Mouse (Mus musculus): Measurements from ENCODE around the gene Gcfc2. TPM values are rescaled to one million over a fixed set of nuclear protein-coding genes. Genes with fewer than 3 reads are reported as not detected.

Gcfc2 gene
- total RNA-seq, 1 experiment = 17.8 TPM

DNA sequence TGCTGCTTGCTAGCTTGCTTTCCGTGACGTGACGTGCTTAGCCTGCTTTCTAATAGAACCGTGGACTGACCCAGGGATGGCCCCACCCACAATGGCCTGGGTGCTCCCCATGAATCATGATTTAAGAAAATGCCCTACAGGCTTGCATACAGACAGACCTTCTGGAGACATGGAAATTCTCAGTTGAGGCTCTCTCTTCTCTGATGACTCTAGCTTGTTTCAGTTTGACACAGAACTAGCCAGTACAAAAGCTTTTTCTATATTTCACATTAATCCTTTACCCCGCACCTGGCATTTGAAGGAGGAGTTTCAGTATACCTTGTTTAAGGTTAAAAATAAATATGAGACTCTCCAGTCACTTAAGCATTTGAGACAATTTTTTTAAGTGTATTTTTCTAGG is 18.2 kb downstream of the Gcfc2 start:
- no peaks in the 10 kb centered on the region for H3K9me3 ChIP-seq (ENCODE audit: control insufficient read depth, insufficient read depth, low read depth, low read length)
- no peak for TF ChIP-seq ZNF384 (IDR thresholded peaks at IDR 0.05; ENCODE audit: low read depth, low read length)
- no peak for TF ChIP-seq MAFK (IDR thresholded peaks at IDR 0.05; ENCODE audit: insufficient read depth, low read depth, low read length)
- no peak for TF ChIP-seq ZC3H11A (IDR thresholded peaks at IDR 0.05; ENCODE audit: borderline replicate concordance, low read depth, low read length)
- TF ChIP-seq CHD2 (IDR thresholded peaks at IDR 0.05; ENCODE audit: low read depth, low read length) = no peak
- no peak for TF ChIP-seq HCFC1 (IDR thresholded peaks at IDR 0.05; ENCODE audit: borderline replicate concordance, insufficient read depth, low read length)
- H3K27ac ChIP-seq (ENCODE audit: insufficient read depth, low read depth, low read length, poor library complexity, severe bottlenecking) = no peak overlapping the region
- no peak overlapping the region for H3K9ac ChIP-seq (ENCODE audit: insufficient read depth, low read depth, low read length, poor library complexity, severe bottlenecking)
- H3K4me1 ChIP-seq (ENCODE audit: control insufficient read depth in 2 of 2, insufficient read depth in 2 of 2, low read length in 2 of 2, poor library complexity in 1 of 2) = no peaks in the 10 kb centered on the region
- DNase-seq (ENCODE audit: low read depth, low spot score) = no peak
- H3K4me3 ChIP-seq (ENCODE audit: insufficient read depth in 1 of 2, low read depth in 1 of 2, low read length in 2 of 2, poor library complexity in 1 of 2, severe bottlenecking in 1 of 2) = no peak overlapping the region
- in situ Hi-C loops (cut with MboI; ENCODE audit: low sequenced_read_pairs in 2 of 2, unreplicated experiment in 2 of 2) = no loop called here
- H3K36me3 ChIP-seq (ENCODE audit: control insufficient read depth, insufficient read depth, low read length, poor library complexity, severe bottlenecking) = peaks cover 8% of the 10 kb centered on the region

DNA sequence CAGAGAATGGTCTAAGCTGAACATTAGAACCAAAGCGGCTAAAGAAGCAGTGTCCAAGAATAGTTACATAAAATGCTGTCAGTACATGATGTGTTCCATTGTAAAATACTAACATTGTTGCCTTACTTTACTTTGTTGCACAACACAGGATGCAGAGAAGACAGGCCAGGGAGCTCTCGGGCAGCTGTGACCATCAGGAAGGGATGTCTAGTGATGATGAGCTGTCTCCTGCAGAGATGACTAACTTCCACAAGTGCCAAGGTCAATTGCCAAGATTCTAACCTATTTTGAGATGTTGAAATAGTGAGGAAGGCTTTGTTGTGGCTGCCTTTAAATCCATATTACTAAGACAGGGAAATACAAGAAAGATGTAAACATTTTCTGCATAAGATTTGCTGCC is 19.8 kb downstream of the Gcfc2 start:
- H3K4me3 ChIP-seq (ENCODE audit: insufficient read depth in 1 of 2, low read depth in 1 of 2, low read length in 2 of 2, poor library complexity in 1 of 2, severe bottlenecking in 1 of 2) = no peak overlapping the region
- in situ Hi-C loops (cut with MboI; ENCODE audit: low sequenced_read_pairs in 2 of 2, unreplicated experiment in 2 of 2) = no loop called here
- H3K4me1 ChIP-seq (ENCODE audit: control insufficient read depth in 2 of 2, insufficient read depth in 2 of 2, low read length in 2 of 2, poor library complexity in 1 of 2) = no peaks in the 10 kb centered on the region
- TF ChIP-seq MAFK (IDR thresholded peaks at IDR 0.05; ENCODE audit: insufficient read depth, low read depth, low read length) (no peak), ZC3H11A (IDR thresholded peaks at IDR 0.05; ENCODE audit: borderline replicate concordance, low read depth, low read length) (no peak), HCFC1 (IDR thresholded peaks at IDR 0.05; ENCODE audit: borderline replicate concordance, insufficient read depth, low read length) (no peak), CHD2 (IDR thresholded peaks at IDR 0.05; ENCODE audit: low read depth, low read length) (no peak), ZNF384 (IDR thresholded peaks at IDR 0.05; ENCODE audit: low read depth, low read length) (no peak)
- DNase-seq (ENCODE audit: low read depth, low spot score) = no peak
- H3K9me3 ChIP-seq (ENCODE audit: control insufficient read depth, insufficient read depth, low read depth, low read length) = no peaks in the 10 kb centered on the region
- H3K36me3 ChIP-seq (ENCODE audit: control insufficient read depth, insufficient read depth, low read length, poor library complexity, severe bottlenecking) = peaks cover 8% of the 10 kb centered on the region
- H3K9ac ChIP-seq (ENCODE audit: insufficient read depth, low read depth, low read length, poor library complexity, severe bottlenecking) = no peak overlapping the region
- H3K27ac ChIP-seq (ENCODE audit: insufficient read depth, low read depth, low read length, poor library complexity, severe bottlenecking) = no peak overlapping the region

DNA sequence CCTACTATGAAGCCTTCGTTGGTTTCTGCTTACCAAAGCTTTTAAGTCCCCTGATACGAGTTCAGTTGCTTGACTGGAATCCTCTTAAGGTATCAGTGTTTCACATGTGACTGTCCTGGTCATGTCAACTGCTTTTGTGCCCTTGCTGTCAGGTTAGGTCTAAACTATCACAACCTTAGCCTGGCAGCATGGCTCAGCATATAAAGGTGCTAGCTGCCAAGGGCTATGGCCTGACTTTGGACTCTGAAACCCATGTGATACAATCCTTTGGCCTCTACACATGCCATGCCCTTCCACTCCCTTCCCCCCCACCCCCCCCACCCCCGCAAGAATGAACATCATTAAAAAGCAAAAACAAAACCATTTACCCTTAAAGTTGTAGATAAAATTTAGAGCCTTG is 21.0 kb downstream of the Gcfc2 start:
- peaks cover 8% of the 10 kb centered on the region for H3K36me3 ChIP-seq (ENCODE audit: control insufficient read depth, insufficient read depth, low read length, poor library complexity, severe bottlenecking)
- in situ Hi-C loops (cut with MboI; ENCODE audit: low sequenced_read_pairs in 2 of 2, unreplicated experiment in 2 of 2) = no loop called here

DNA sequence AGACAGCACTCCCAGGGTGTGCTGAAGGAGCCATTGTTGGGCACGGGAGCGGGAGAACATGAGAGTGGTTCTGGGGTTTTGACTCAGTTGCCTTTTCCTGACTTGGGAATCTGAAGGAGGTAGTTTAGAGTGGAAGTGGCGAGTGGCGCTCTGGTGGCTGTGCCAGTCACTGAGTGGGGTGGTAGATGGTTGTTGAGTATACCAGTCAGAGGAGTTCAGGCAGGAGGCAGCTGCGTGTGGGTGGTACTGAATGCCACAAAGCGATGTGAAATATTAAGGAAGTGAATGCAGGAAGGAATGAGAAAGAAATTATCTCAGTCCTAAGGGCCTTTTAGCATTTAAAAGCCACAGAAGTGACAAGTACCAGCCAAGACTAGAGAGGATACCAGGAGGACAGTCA is 23.4 kb downstream of the Gcfc2 start:
- Histone ChIP-seq H3K36me3 (ENCODE audit: control insufficient read depth, insufficient read depth, low read length, poor library complexity, severe bottlenecking) (peaks cover 6% of the 10 kb centered on the region), H3K4me1 (ENCODE audit: control insufficient read depth in 2 of 2, insufficient read depth in 2 of 2, low read length in 2 of 2, poor library complexity in 1 of 2) (no peaks in the 10 kb centered on the region), H3K9me3 (ENCODE audit: control insufficient read depth, insufficient read depth, low read depth, low read length) (no peaks in the 10 kb centered on the region), H3K9ac (ENCODE audit: insufficient read depth, low read depth, low read length, poor library complexity, severe bottlenecking) (no peak overlapping the region), H3K27ac (ENCODE audit: insufficient read depth, low read depth, low read length, poor library complexity, severe bottlenecking) (no peak overlapping the region), H3K4me3 (ENCODE audit: insufficient read depth in 1 of 2, low read depth in 1 of 2, low read length in 2 of 2, poor library complexity in 1 of 2, severe bottlenecking in 1 of 2) (no peak overlapping the region)
- TF ChIP-seq CHD2 (IDR thresholded peaks at IDR 0.05; ENCODE audit: low read depth, low read length) (no peak), HCFC1 (IDR thresholded peaks at IDR 0.05; ENCODE audit: borderline replicate concordance, insufficient read depth, low read length) (no peak), MAFK (IDR thresholded peaks at IDR 0.05; ENCODE audit: insufficient read depth, low read depth, low read length) (no peak), ZC3H11A (IDR thresholded peaks at IDR 0.05; ENCODE audit: borderline replicate concordance, low read depth, low read length) (no peak), ZNF384 (IDR thresholded peaks at IDR 0.05; ENCODE audit: low read depth, low read length) (no peak)
- in situ Hi-C loops (cut with MboI; ENCODE audit: low sequenced_read_pairs in 2 of 2, unreplicated experiment in 2 of 2) = no loop called here
- no peak for DNase-seq (ENCODE audit: low read depth, low spot score)

More for the DNA sequence above, 21.0 kb downstream of the Gcfc2 start:
- Histone ChIP-seq H3K9ac (ENCODE audit: insufficient read depth, low read depth, low read length, poor library complexity, severe bottlenecking) (no peak overlapping the region), H3K27ac (ENCODE audit: insufficient read depth, low read depth, low read length, poor library complexity, severe bottlenecking) (no peak overlapping the region), H3K4me3 (ENCODE audit: insufficient read depth in 1 of 2, low read depth in 1 of 2, low read length in 2 of 2, poor library complexity in 1 of 2, severe bottlenecking in 1 of 2) (no peak overlapping the region), H3K9me3 (ENCODE audit: control insufficient read depth, insufficient read depth, low read depth, low read length) (no peaks in the 10 kb centered on the region), H3K4me1 (ENCODE audit: control insufficient read depth in 2 of 2, insufficient read depth in 2 of 2, low read length in 2 of 2, poor library complexity in 1 of 2) (no peaks in the 10 kb centered on the region)
- no peak for DNase-seq (ENCODE audit: low read depth, low spot score)
- no peak for TF ChIP-seq CHD2 (IDR thresholded peaks at IDR 0.05; ENCODE audit: low read depth, low read length)
- TF ChIP-seq ZC3H11A (IDR thresholded peaks at IDR 0.05; ENCODE audit: borderline replicate concordance, low read depth, low read length) = no peak
- no peak for TF ChIP-seq MAFK (IDR thresholded peaks at IDR 0.05; ENCODE audit: insufficient read depth, low read depth, low read length)
- no peak for TF ChIP-seq HCFC1 (IDR thresholded peaks at IDR 0.05; ENCODE audit: borderline replicate concordance, insufficient read depth, low read length)
- TF ChIP-seq ZNF384 (IDR thresholded peaks at IDR 0.05; ENCODE audit: low read depth, low read length) = no peak

DNA sequence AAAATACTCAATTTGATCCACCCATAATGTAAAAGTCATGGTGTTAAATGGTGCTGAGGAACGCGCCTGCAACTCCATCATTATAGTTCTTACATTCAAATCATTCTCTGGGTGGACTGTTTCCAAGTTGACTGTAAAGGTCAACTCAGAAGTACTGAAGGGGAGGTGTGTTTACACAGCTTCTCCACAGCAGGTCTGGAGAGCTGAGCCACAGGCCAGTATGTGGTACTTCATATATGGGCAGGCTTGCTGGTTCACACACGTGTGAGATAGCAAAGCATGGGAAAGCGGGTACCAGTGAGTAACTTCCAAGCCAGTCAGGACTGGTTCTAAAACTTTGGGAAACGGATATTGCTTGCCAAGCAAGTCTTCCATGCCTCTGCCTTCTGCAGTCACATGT is 31.7 kb downstream of the Gcfc2 start:
- TF ChIP-seq ZC3H11A (IDR thresholded peaks at IDR 0.05; ENCODE audit: borderline replicate concordance, low read depth, low read length) = no peak
- TF ChIP-seq HCFC1 (IDR thresholded peaks at IDR 0.05; ENCODE audit: borderline replicate concordance, insufficient read depth, low read length) = no peak
- no peak for TF ChIP-seq ZNF384 (IDR thresholded peaks at IDR 0.05; ENCODE audit: low read depth, low read length)
- no peak for TF ChIP-seq CHD2 (IDR thresholded peaks at IDR 0.05; ENCODE audit: low read depth, low read length)
- no peak for TF ChIP-seq MAFK (IDR thresholded peaks at IDR 0.05; ENCODE audit: insufficient read depth, low read depth, low read length)
- in situ Hi-C loops (cut with MboI; ENCODE audit: low sequenced_read_pairs in 2 of 2, unreplicated experiment in 2 of 2) = no loop called here
- H3K9me3 ChIP-seq (ENCODE audit: control insufficient read depth, insufficient read depth, low read depth, low read length) = no peaks in the 10 kb centered on the region
- H3K4me1 ChIP-seq (ENCODE audit: control insufficient read depth in 2 of 2, insufficient read depth in 2 of 2, low read length in 2 of 2, poor library complexity in 1 of 2) = no peaks in the 10 kb centered on the region
- H3K9ac ChIP-seq (ENCODE audit: insufficient read depth, low read depth, low read length, poor library complexity, severe bottlenecking) = no peak overlapping the region
- no peak overlapping the region for H3K27ac ChIP-seq (ENCODE audit: insufficient read depth, low read depth, low read length, poor library complexity, severe bottlenecking)
- no peak overlapping the region for H3K4me3 ChIP-seq (ENCODE audit: insufficient read depth in 1 of 2, low read depth in 1 of 2, low read length in 2 of 2, poor library complexity in 1 of 2, severe bottlenecking in 1 of 2)
- H3K36me3 ChIP-seq (ENCODE audit: control insufficient read depth, insufficient read depth, low read length, poor library complexity, severe bottlenecking) = peaks cover 16% of the 10 kb centered on the region
- DNase-seq (ENCODE audit: low read depth, low spot score) = no peak
